18 mouse cellular contexts compared by ENCODE assay signal in genomic region chr1:64253996-64254395, GRCm38 (mm10).
DNase-seq lines count a peak whose midpoint lies in the region; ATAC-seq and TF ChIP-seq lines count a peak whose summit lies in the region.
"Had no signal": no experiment of that assay in that cellular context is flagged by ENCODE, and none has a peak within 500 bp of the region (broad histone marks: within the 10 kb centered on the region; RNA-seq: fewer than 3 reads in every experiment).

No protein-coding gene starts in this region.

- DNase-seq in embryo, embryonic 10.5 days (ENCODE audit: low spot score), result peak; percentile 8
- no peak for DNase-seq in embryo, embryonic 9.5 days (ENCODE audit: extremely low spot score)
- DNase-seq in forebrain, postnatal 0 days, result peak; percentile 16
- DNase-seq in forebrain, embryonic 10.5 days (ENCODE audit: extremely low spot score, low spot score), result no peak
- peak; percentile 22 for DNase-seq in midbrain, embryonic 14.5 days
- peak; percentile 65 for DNase-seq in retina, embryonic 14.5 days (ENCODE audit: low spot score)
- no peak for DNase-seq in gastrocnemius, postnatal 4 days (ENCODE audit: low spot score in 2 of 2)
- DNase-seq: adrenal gland, postnatal 10 days; B cell, adult 2 months; cerebellum, adult 11-12 months; cerebellum, postnatal 25 days; gastrocnemius, postnatal 14 days had no signal

- WGBS in forebrain, postnatal 0 days, result 10% methylated on average over 8 of the region's 8 CpGs
- WGBS in forebrain, embryonic 10.5 days, result 31% methylated on average over 8 of the region's 8 CpGs
- WGBS in midbrain, embryonic 14.5 days, result 53% methylated on average over 8 of the region's 8 CpGs
- 35% methylated on average over 8 of the region's 8 CpGs for WGBS in midbrain, embryonic 16.5 days

- no peaks in the 10 kb centered on the region for H3K27me3 ChIP-seq in forebrain, postnatal 0 days (ENCODE audit: insufficient read depth, low read length)
- no peaks in the 10 kb centered on the region for H3K27me3 ChIP-seq in forebrain, embryonic 10.5 days (ENCODE audit: poor library complexity, severe bottlenecking)
- H3K27me3 ChIP-seq in midbrain, embryonic 14.5 days (ENCODE audit: control insufficient read depth, insufficient read depth, low read length), result no peaks in the 10 kb centered on the region
- H3K27me3 ChIP-seq in midbrain, embryonic 16.5 days (ENCODE audit: control insufficient read depth, insufficient read depth, low read depth, low read length), result no peaks in the 10 kb centered on the region
- H3K27me3 ChIP-seq: heart, embryonic 12.5 days; intestine, embryonic 15.5 days had no signal

- no peak overlapping the region for H3K9ac ChIP-seq in forebrain, postnatal 0 days
- H3K9ac ChIP-seq in midbrain, embryonic 14.5 days (replicated peaks; ENCODE audit: low read length), result no peak overlapping the region
- H3K9ac ChIP-seq in midbrain, embryonic 16.5 days (ENCODE audit: low read depth, low read length), result no peak overlapping the region
- H3K9ac ChIP-seq: heart, embryonic 12.5 days; intestine, embryonic 15.5 days had no signal

- no peak for TF ChIP-seq CTCF in forebrain, postnatal 0 days (IDR thresholded peaks at IDR 0.05; ENCODE audit: low read depth)

- H3K4me2 ChIP-seq in forebrain, postnatal 0 days (ENCODE audit: low read depth), result no peak overlapping the region
- no peak overlapping the region for H3K4me2 ChIP-seq in midbrain, embryonic 14.5 days (ENCODE audit: low read length)
- no peak overlapping the region for H3K4me2 ChIP-seq in midbrain, embryonic 16.5 days (ENCODE audit: low read length)
- H3K4me2 ChIP-seq: heart, embryonic 12.5 days; intestine, embryonic 15.5 days had no signal

- H3K4me3 ChIP-seq in forebrain, postnatal 0 days (ENCODE audit: low read depth, low read length), result no peak overlapping the region
- H3K4me3 ChIP-seq in forebrain, embryonic 10.5 days, result no peak overlapping the region
- H3K4me3 ChIP-seq in midbrain, embryonic 14.5 days (replicated peaks; ENCODE audit: low read depth, low read length), result no peak overlapping the region
- no peak overlapping the region for H3K4me3 ChIP-seq in midbrain, embryonic 16.5 days (ENCODE audit: low read depth, low read length)
- H3K4me3 ChIP-seq: heart, embryonic 12.5 days; hindbrain, embryonic 10.5 days; intestine, embryonic 15.5 days had no signal

- H3K9me3 ChIP-seq in forebrain, postnatal 0 days (ENCODE audit: low read length), result no peaks in the 10 kb centered on the region
- H3K9me3 ChIP-seq in forebrain, embryonic 10.5 days, result no peaks in the 10 kb centered on the region
- H3K9me3 ChIP-seq in midbrain, embryonic 14.5 days (ENCODE audit: control insufficient read depth, low read length), result no peaks in the 10 kb centered on the region
- no peaks in the 10 kb centered on the region for H3K9me3 ChIP-seq in midbrain, embryonic 16.5 days (replicated peaks; ENCODE audit: control insufficient read depth, low read length, poor library complexity, severe bottlenecking)
- H3K9me3 ChIP-seq: G1E; heart, embryonic 12.5 days; intestine, embryonic 15.5 days had no signal

- H3K36me3 ChIP-seq in forebrain, postnatal 0 days (ENCODE audit: insufficient read depth), result no peaks in the 10 kb centered on the region
- H3K36me3 ChIP-seq in forebrain, embryonic 10.5 days (replicated peaks), result no peaks in the 10 kb centered on the region
- H3K36me3 ChIP-seq in midbrain, embryonic 14.5 days (ENCODE audit: control insufficient read depth, insufficient read depth, low read length), result no peaks in the 10 kb centered on the region
- no peaks in the 10 kb centered on the region for H3K36me3 ChIP-seq in midbrain, embryonic 16.5 days (ENCODE audit: control insufficient read depth, insufficient read depth, low read length)
- H3K36me3 ChIP-seq: G1E; heart, embryonic 12.5 days; hindbrain, embryonic 10.5 days; intestine, embryonic 15.5 days had no signal

- no peaks in the 10 kb centered on the region for H3K4me1 ChIP-seq in forebrain, postnatal 0 days (ENCODE audit: insufficient read depth)
- H3K4me1 ChIP-seq in forebrain, embryonic 10.5 days, result peaks cover 40% of the 10 kb centered on the region
- H3K4me1 ChIP-seq in midbrain, embryonic 14.5 days (ENCODE audit: control insufficient read depth, insufficient read depth, low read length), result peaks cover 26% of the 10 kb centered on the region
- peaks cover 21% of the 10 kb centered on the region for H3K4me1 ChIP-seq in midbrain, embryonic 16.5 days (ENCODE audit: control insufficient read depth, insufficient read depth, low read length)
- H3K4me1 ChIP-seq: heart, embryonic 12.5 days; intestine, embryonic 15.5 days had no signal

- ATAC-seq in forebrain, postnatal 0 days, result no peak
- ATAC-seq in midbrain, embryonic 14.5 days (ENCODE audit: low FRiP score, low TSS enrichment), result no peak
- no peak for ATAC-seq in midbrain, embryonic 16.5 days
- ATAC-seq: CD4-positive, CD25-positive, alpha-beta regulatory T cell, adult 4 months; intestine, embryonic 15.5 days had no signal

- no peak overlapping the region for H3K27ac ChIP-seq in forebrain, postnatal 0 days (ENCODE audit: low read depth, low read length)
- H3K27ac ChIP-seq in forebrain, embryonic 10.5 days, result no peak overlapping the region
- no peak overlapping the region for H3K27ac ChIP-seq in midbrain, embryonic 14.5 days (replicated peaks; ENCODE audit: low read depth, low read length)
- H3K27ac ChIP-seq in midbrain, embryonic 16.5 days (ENCODE audit: low read length), result no peak overlapping the region
- H3K27ac ChIP-seq: hindbrain, embryonic 10.5 days; intestine, embryonic 15.5 days had no signal

Comparison
In these comparisons a context has a peak if more than half of its experiments do, and no peak if none do; other contexts are left out.
1. DNase-seq: peak in embryo, embryonic 10.5 days (single experiment), forebrain, postnatal 0 days (single experiment), midbrain, embryonic 14.5 days (single experiment) and retina, embryonic 14.5 days (single experiment); none in embryo, embryonic 9.5 days (single experiment), forebrain, embryonic 10.5 days (single experiment) and gastrocnemius, postnatal 4 days (0 of 2).